Mouse (Mus musculus): ENCODE measurements around the gene 4933427I04Rik. TPM values are rescaled to one million over a fixed set of nuclear protein-coding genes. Genes with fewer than 3 reads are reported as not detected.

The 4933427I04Rik gene
- total RNA-seq (2014; rRNA removed): not detected in 2 replicates
- polyA plus RNA-seq (2012; rRNA removed): not detected in 2 replicates

- WGBS: 84% methylated on average over 3 of the region's 3 CpGs
- no peaks in the 10 kb centered on the region for H3K4me1 ChIP-seq (ENCODE audit: control insufficient read depth, insufficient read depth, low read length)
- H3K79me2 ChIP-seq (ENCODE audit: control insufficient read depth, insufficient read depth, low read length): no peaks in the 10 kb centered on the region
- H3K4me3 ChIP-seq (ENCODE audit: insufficient read depth, low read depth, low read length): no peak within 1 kb of the TSS
- H3K9ac ChIP-seq (ENCODE audit: low read depth, low read length): no peak within 1 kb of the TSS
- TF ChIP-seq POLR2A (IDR thresholded peaks at IDR 0.05; ENCODE audit: extremely low read depth, insufficient read depth, low read length) (no peak), CTCF (IDR thresholded peaks at IDR 0.05; ENCODE audit: low read depth, low read length) (no peak)
- no peaks in the 10 kb centered on the region for H3K27me3 ChIP-seq (ENCODE audit: control insufficient read depth, insufficient read depth, low read length)
- DNase-seq (ENCODE audit: extremely low read depth, low read depth, low spot score): no peak
- H3K36me3 ChIP-seq (ENCODE audit: control insufficient read depth, insufficient read depth, low read length): no peaks in the 10 kb centered on the region
- no peak within 1 kb of the TSS for H3K27ac ChIP-seq (replicated peaks; ENCODE audit: insufficient read depth, low read depth, low read length)
Observed at GRCm38 (mm10) chr4:123859379-123859778, at the start of gene 4933427I04Rik. 4933427I04Rik (plus strand) TSS chr4:123859679.

GRCm38 (mm10) chr4:123810475-123811295 lies 48.8 kb upstream of the 4933427I04Rik start:
- WGBS: 79% methylated on average over 12 of the region's 12 CpGs
- Histone ChIP-seq H3K9ac (ENCODE audit: low read depth, low read length) (no peak overlapping the region), H3K27ac (replicated peaks; ENCODE audit: insufficient read depth, low read depth, low read length) (no peak overlapping the region), H3K36me3 (ENCODE audit: control insufficient read depth, insufficient read depth, low read length) (no peaks in the 10 kb centered on the region), H3K4me1 (ENCODE audit: control insufficient read depth, insufficient read depth, low read length) (no peaks in the 10 kb centered on the region), H3K4me3 (ENCODE audit: insufficient read depth, low read depth, low read length) (no peak overlapping the region), H3K27me3 (ENCODE audit: control insufficient read depth, insufficient read depth, low read length) (no peaks in the 10 kb centered on the region), H3K79me2 (ENCODE audit: control insufficient read depth, insufficient read depth, low read length) (no peaks in the 10 kb centered on the region)
- DNase-seq (ENCODE audit: extremely low read depth, low read depth, low spot score): no peak
- no peak for TF ChIP-seq POLR2A (IDR thresholded peaks at IDR 0.05; ENCODE audit: extremely low read depth, insufficient read depth, low read length)
- no peak for TF ChIP-seq CTCF (IDR thresholded peaks at IDR 0.05; ENCODE audit: low read depth, low read length)

- TF ChIP-seq CTCF (IDR thresholded peaks at IDR 0.05; ENCODE audit: low read depth, low read length) (peak; percentile 27; the same call in 1 of the 2 replicates), POLR2A (IDR thresholded peaks at IDR 0.05; ENCODE audit: extremely low read depth, insufficient read depth, low read length) (no peak)
- H3K4me1 ChIP-seq (ENCODE audit: control insufficient read depth, insufficient read depth, low read length): no peaks in the 10 kb centered on the region
- H3K36me3 ChIP-seq (ENCODE audit: control insufficient read depth, insufficient read depth, low read length): no peaks in the 10 kb centered on the region
- H3K9ac ChIP-seq (ENCODE audit: low read depth, low read length): no peak overlapping the region
- H3K4me3 ChIP-seq (ENCODE audit: insufficient read depth, low read depth, low read length): no peak overlapping the region
- H3K79me2 ChIP-seq (ENCODE audit: control insufficient read depth, insufficient read depth, low read length): no peaks in the 10 kb centered on the region
- no peaks in the 10 kb centered on the region for H3K27me3 ChIP-seq (ENCODE audit: control insufficient read depth, insufficient read depth, low read length)
- no peak for DNase-seq (ENCODE audit: extremely low read depth, low read depth, low spot score)
- 83% methylated on average over 3 of the region's 3 CpGs for WGBS
- H3K27ac ChIP-seq (replicated peaks; ENCODE audit: insufficient read depth, low read depth, low read length): no peak overlapping the region
Observed at GRCm38 (mm10) chr4:123812525-123812924, 47.0 kb upstream of the 4933427I04Rik start.

- WGBS: 72% methylated on average over 7 of the region's 7 CpGs
- H3K4me1 ChIP-seq (ENCODE audit: control insufficient read depth, insufficient read depth, low read length): no peaks in the 10 kb centered on the region
- no peaks in the 10 kb centered on the region for H3K79me2 ChIP-seq (ENCODE audit: control insufficient read depth, insufficient read depth, low read length)
- DNase-seq (ENCODE audit: extremely low read depth, low read depth, low spot score): no peak
- no peak overlapping the region for H3K9ac ChIP-seq (ENCODE audit: low read depth, low read length)
- no peaks in the 10 kb centered on the region for H3K27me3 ChIP-seq (ENCODE audit: control insufficient read depth, insufficient read depth, low read length)
- TF ChIP-seq CTCF (IDR thresholded peaks at IDR 0.05; ENCODE audit: low read depth, low read length) (no peak), POLR2A (IDR thresholded peaks at IDR 0.05; ENCODE audit: extremely low read depth, insufficient read depth, low read length) (no peak)
- H3K27ac ChIP-seq (replicated peaks; ENCODE audit: insufficient read depth, low read depth, low read length): no peak overlapping the region
- no peak overlapping the region for H3K4me3 ChIP-seq (ENCODE audit: insufficient read depth, low read depth, low read length)
- H3K36me3 ChIP-seq (ENCODE audit: control insufficient read depth, insufficient read depth, low read length): no peaks in the 10 kb centered on the region
Observed at GRCm38 (mm10) chr4:123814030-123814501, 45.4 kb upstream of the 4933427I04Rik start.

GRCm38 (mm10) chr4:123819093-123819610 lies 40.3 kb upstream of the 4933427I04Rik start:
- no peaks in the 10 kb centered on the region for H3K27me3 ChIP-seq (ENCODE audit: control insufficient read depth, insufficient read depth, low read length)
- no peak overlapping the region for H3K27ac ChIP-seq (replicated peaks; ENCODE audit: insufficient read depth, low read depth, low read length)
- no peaks in the 10 kb centered on the region for H3K4me1 ChIP-seq (ENCODE audit: control insufficient read depth, insufficient read depth, low read length)
- no peaks in the 10 kb centered on the region for H3K79me2 ChIP-seq (ENCODE audit: control insufficient read depth, insufficient read depth, low read length)
- DNase-seq (ENCODE audit: extremely low read depth, low read depth, low spot score): peak; percentile 8
- H3K36me3 ChIP-seq (ENCODE audit: control insufficient read depth, insufficient read depth, low read length): no peaks in the 10 kb centered on the region
- 69% methylated on average over 4 of the region's 4 CpGs for WGBS
- TF ChIP-seq CTCF (IDR thresholded peaks at IDR 0.05; ENCODE audit: low read depth, low read length): peak; percentile 41; the same call in 1 of the 2 replicates
- no peak for TF ChIP-seq POLR2A (IDR thresholded peaks at IDR 0.05; ENCODE audit: extremely low read depth, insufficient read depth, low read length)
- H3K9ac ChIP-seq (ENCODE audit: low read depth, low read length): no peak overlapping the region
- no peak overlapping the region for H3K4me3 ChIP-seq (ENCODE audit: insufficient read depth, low read depth, low read length)

Data from liver, adult 2 months (tissue).